Mouse (Mus musculus) stomach, postnatal 0 days (tissue): ENCODE data around the gene Cracr2a.

ENCODE experiments used
- CTCF ChIP-seq: IDR thresholded peaks from 2 replicates; pipeline ENCODE4 v1.5.1; 2016; ENCODE audit warnings: antibody characterized with exemption, low read depth, mild to moderate bottlenecking, moderate library complexity
- EP300 ChIP-seq: optimal IDR thresholded peaks from 2 replicates; pipeline ENCODE3; 2016; ENCODE audit warnings: antibody characterized with exemption

- TF ChIP-seq EP300: no peak
- no peak for TF ChIP-seq CTCF
Observed at GRCm38 (mm10) chr6:127605067-127606025, 44.2 kb downstream of the Cracr2a start.
